Mouse (Mus musculus): ENCODE measurements at regions not wholly inside any gene's neighbourhood (a gene's known extent, or its start where the extent isn't known, plus 50 kb on each side); places are given as distances from the start of the nearest gene placed in this dataset.

GRCm38 (mm10) chr2:115090430-115091175 is 435.8 kb upstream of the Dph6 start:
- no peak overlapping the region for H3K27ac ChIP-seq (ENCODE audit: low read depth)
- no peaks in the 10 kb centered on the region for H3K36me3 ChIP-seq (ENCODE audit: control insufficient read depth, insufficient read depth, low read length)
- no peak overlapping the region for H3K9ac ChIP-seq (ENCODE audit: low read length)
- H3K27me3 ChIP-seq (replicated peaks; ENCODE audit: control insufficient read depth, insufficient read depth, low read length) = no peaks in the 10 kb centered on the region
- peaks cover 7% of the 10 kb centered on the region for H3K4me1 ChIP-seq (replicated peaks; ENCODE audit: control insufficient read depth, insufficient read depth, low read length)
- H3K4me3 ChIP-seq (ENCODE audit: low read depth, low read length) = no peak overlapping the region
- ATAC-seq (replicated peaks; ENCODE audit: low FRiP score, low TSS enrichment, low read depth) (no peak), DNase-seq (ENCODE audit: low spot score) (no peak)
- H3K9me3 ChIP-seq (ENCODE audit: control insufficient read depth, low read length) = no peaks in the 10 kb centered on the region
- peak overlapping the region; percentile 25; the same call in 1 of the 2 replicates for H3K4me2 ChIP-seq (ENCODE audit: low read length)
- WGBS = 32% methylated on average over 12 of the region's 12 CpGs

GRCm38 (mm10) chr2:115095351-115095750 is 440.6 kb upstream of the Dph6 start:
- Histone ChIP-seq H3K4me3 (ENCODE audit: low read depth, low read length) (no peak overlapping the region), H3K4me1 (replicated peaks; ENCODE audit: control insufficient read depth, insufficient read depth, low read length) (peaks cover 6% of the 10 kb centered on the region), H3K9ac (ENCODE audit: low read length) (no peak overlapping the region), H3K9me3 (ENCODE audit: control insufficient read depth, low read length) (no peaks in the 10 kb centered on the region), H3K36me3 (ENCODE audit: control insufficient read depth, insufficient read depth, low read length) (no peaks in the 10 kb centered on the region), H3K4me2 (ENCODE audit: low read length) (no peak overlapping the region), H3K27me3 (replicated peaks; ENCODE audit: control insufficient read depth, insufficient read depth, low read length) (no peaks in the 10 kb centered on the region), H3K27ac (ENCODE audit: low read depth) (no peak overlapping the region)
- DNase-seq (ENCODE audit: low spot score) (no peak), ATAC-seq (replicated peaks; ENCODE audit: low FRiP score, low TSS enrichment, low read depth) (no peak)
- WGBS = 62% methylated on average over 12 of the region's 12 CpGs

- H3K4me3 ChIP-seq (ENCODE audit: low read depth, low read length) = no peak overlapping the region
- no peaks in the 10 kb centered on the region for H3K9me3 ChIP-seq (ENCODE audit: control insufficient read depth, low read length)
- DNase-seq (ENCODE audit: low spot score) (no peak), ATAC-seq (replicated peaks; ENCODE audit: low FRiP score, low TSS enrichment, low read depth) (no peak)
- H3K27ac ChIP-seq (ENCODE audit: low read depth) = no peak overlapping the region
- 71% methylated on average over 3 of the region's 3 CpGs for WGBS
- no peak overlapping the region for H3K9ac ChIP-seq (ENCODE audit: low read length)
- no peaks in the 10 kb centered on the region for H3K27me3 ChIP-seq (replicated peaks; ENCODE audit: control insufficient read depth, insufficient read depth, low read length)
- H3K36me3 ChIP-seq (ENCODE audit: control insufficient read depth, insufficient read depth, low read length) = no peaks in the 10 kb centered on the region
- H3K4me2 ChIP-seq (ENCODE audit: low read length) = no peak overlapping the region
- H3K4me1 ChIP-seq (replicated peaks; ENCODE audit: control insufficient read depth, insufficient read depth, low read length) = no peaks in the 10 kb centered on the region
These were observed 446.7 kb upstream of the Dph6 start for GRCm38 (mm10) chr2:115101501-115101900.

- Histone ChIP-seq H3K9ac (ENCODE audit: low read length) (no peak overlapping the region), H3K27me3 (replicated peaks; ENCODE audit: control insufficient read depth, insufficient read depth, low read length) (no peaks in the 10 kb centered on the region), H3K27ac (ENCODE audit: low read depth) (no peak overlapping the region), H3K4me1 (replicated peaks; ENCODE audit: control insufficient read depth, insufficient read depth, low read length) (no peaks in the 10 kb centered on the region), H3K36me3 (ENCODE audit: control insufficient read depth, insufficient read depth, low read length) (no peaks in the 10 kb centered on the region), H3K4me2 (ENCODE audit: low read length) (no peak overlapping the region), H3K4me3 (ENCODE audit: low read depth, low read length) (no peak overlapping the region), H3K9me3 (ENCODE audit: control insufficient read depth, low read length) (no peaks in the 10 kb centered on the region)
- 79% methylated on average over 9 of the region's 9 CpGs for WGBS
- DNase-seq (ENCODE audit: low spot score) (no peak), ATAC-seq (replicated peaks; ENCODE audit: low FRiP score, low TSS enrichment, low read depth) (no peak)
These were observed 461.9 kb upstream of the BC052040 start for GRCm38 (mm10) chr2:115119429-115120205.

- Histone ChIP-seq H3K4me2 (ENCODE audit: low read length) (no peak overlapping the region), H3K4me1 (replicated peaks; ENCODE audit: control insufficient read depth, insufficient read depth, low read length) (no peaks in the 10 kb centered on the region), H3K4me3 (ENCODE audit: low read depth, low read length) (no peak overlapping the region), H3K36me3 (ENCODE audit: control insufficient read depth, insufficient read depth, low read length) (no peaks in the 10 kb centered on the region), H3K9me3 (ENCODE audit: control insufficient read depth, low read length) (no peaks in the 10 kb centered on the region), H3K9ac (ENCODE audit: low read length) (no peak overlapping the region), H3K27ac (ENCODE audit: low read depth) (no peak overlapping the region), H3K27me3 (replicated peaks; ENCODE audit: control insufficient read depth, insufficient read depth, low read length) (no peaks in the 10 kb centered on the region)
- DNase-seq (ENCODE audit: low spot score) = no peak
- ATAC-seq (replicated peaks; ENCODE audit: low FRiP score, low TSS enrichment, low read depth) = no peak
- 69% methylated on average over 3 of the region's 3 CpGs for whole genome bisulfite sequencing
These were observed 461.4 kb upstream of the BC052040 start for GRCm38 (mm10) chr2:115120206-115120503.

DNA sequence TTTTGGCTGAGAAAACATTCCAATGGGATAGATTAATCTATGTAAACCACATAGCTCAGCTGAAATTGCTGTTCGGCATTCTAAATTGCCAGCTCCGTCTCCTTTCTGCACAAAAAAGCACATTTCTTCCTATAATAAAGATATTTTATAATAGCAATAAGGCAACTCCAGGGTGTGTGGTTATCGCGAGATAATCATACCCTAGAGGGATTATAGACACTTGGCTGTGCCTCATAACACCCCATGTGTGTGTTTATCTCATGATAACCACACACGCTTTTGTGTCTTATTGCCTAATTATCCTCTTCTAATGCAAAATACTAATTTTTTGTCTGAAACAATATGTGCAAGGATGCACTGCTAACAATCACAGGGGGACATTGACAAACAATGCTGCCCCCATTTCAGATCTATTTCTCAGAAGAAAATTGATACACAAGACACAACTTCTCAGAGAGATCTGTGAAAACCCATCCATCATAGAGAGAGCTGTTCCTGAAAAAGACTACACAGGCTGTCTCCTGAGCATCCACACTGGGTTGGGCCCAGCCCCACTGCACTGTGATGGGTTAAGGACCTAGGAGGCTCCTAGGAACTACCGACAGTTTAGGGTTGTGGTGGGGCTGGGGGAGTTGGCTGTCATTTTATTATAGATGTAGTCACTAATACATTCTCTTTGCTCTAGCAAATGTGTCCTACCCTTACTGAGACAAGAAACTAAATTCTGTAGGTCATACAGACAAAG is 454.7 kb upstream of the BC052040 start:
- Histone ChIP-seq H3K36me3 (ENCODE audit: control insufficient read depth, insufficient read depth, low read length) (no peaks in the 10 kb centered on the region), H3K4me3 (ENCODE audit: low read depth, low read length) (no peak overlapping the region), H3K9ac (ENCODE audit: low read length) (no peak overlapping the region), H3K27me3 (replicated peaks; ENCODE audit: control insufficient read depth, insufficient read depth, low read length) (no peaks in the 10 kb centered on the region), H3K4me1 (replicated peaks; ENCODE audit: control insufficient read depth, insufficient read depth, low read length) (no peaks in the 10 kb centered on the region), H3K9me3 (ENCODE audit: control insufficient read depth, low read length) (no peaks in the 10 kb centered on the region), H3K27ac (ENCODE audit: low read depth) (no peak overlapping the region), H3K4me2 (ENCODE audit: low read length) (no peak overlapping the region)
- 82% methylated on average over 6 of the region's 6 CpGs for WGBS
- DNase-seq (ENCODE audit: low spot score) = no peak
- no peak for ATAC-seq (replicated peaks; ENCODE audit: low FRiP score, low TSS enrichment, low read depth)

- Histone ChIP-seq H3K27ac (ENCODE audit: low read depth) (no peak overlapping the region), H3K4me1 (replicated peaks; ENCODE audit: control insufficient read depth, insufficient read depth, low read length) (no peaks in the 10 kb centered on the region), H3K4me2 (ENCODE audit: low read length) (no peak overlapping the region), H3K36me3 (ENCODE audit: control insufficient read depth, insufficient read depth, low read length) (no peaks in the 10 kb centered on the region), H3K9me3 (ENCODE audit: control insufficient read depth, low read length) (no peaks in the 10 kb centered on the region), H3K4me3 (ENCODE audit: low read depth, low read length) (no peak overlapping the region), H3K27me3 (replicated peaks; ENCODE audit: control insufficient read depth, insufficient read depth, low read length) (no peaks in the 10 kb centered on the region), H3K9ac (ENCODE audit: low read length) (no peak overlapping the region)
- 51% methylated on average over 2 of the region's 2 CpGs for WGBS
- ATAC-seq (replicated peaks; ENCODE audit: low FRiP score, low TSS enrichment, low read depth) (no peak), DNase-seq (ENCODE audit: low spot score) (no peak)
These were observed 449.8 kb upstream of the BC052040 start for GRCm38 (mm10) chr2:115131746-115132145.

- H3K36me3 ChIP-seq (ENCODE audit: control insufficient read depth, insufficient read depth, low read length) = no peaks in the 10 kb centered on the region
- no peaks in the 10 kb centered on the region for H3K9me3 ChIP-seq (ENCODE audit: control insufficient read depth, low read length)
- no peak overlapping the region for H3K4me3 ChIP-seq (ENCODE audit: low read depth, low read length)
- ATAC-seq (replicated peaks; ENCODE audit: low FRiP score, low TSS enrichment, low read depth) = no peak
- H3K4me1 ChIP-seq (replicated peaks; ENCODE audit: control insufficient read depth, insufficient read depth, low read length) = no peaks in the 10 kb centered on the region
- no peak overlapping the region for H3K9ac ChIP-seq (ENCODE audit: low read length)
- DNase-seq (ENCODE audit: low spot score) = no peak
- no peaks in the 10 kb centered on the region for H3K27me3 ChIP-seq (replicated peaks; ENCODE audit: control insufficient read depth, insufficient read depth, low read length)
- H3K4me2 ChIP-seq (ENCODE audit: low read length) = no peak overlapping the region
- WGBS = 33% methylated on average over 1 of the region's 1 CpGs
- H3K27ac ChIP-seq (ENCODE audit: low read depth) = no peak overlapping the region
These were observed 449.3 kb upstream of the BC052040 start for GRCm38 (mm10) chr2:115132165-115132592.
